Mouse (Mus musculus): Measurements from ENCODE around the gene Elobl. TPM values are rescaled to one million over a fixed set of nuclear protein-coding genes. Genes with fewer than 3 reads are reported as not detected.
"Not testable (repeated sequence)": the region's sequence is repeated elsewhere in the genome, so short reads cannot be mapped to it uniquely, and the experiment has no call there.

Gene Elobl
- not detected for total RNA-seq (2021)
- long read RNA-seq, experiment 1 = 0 reads
- long read RNA-seq, experiment 2 = 0 reads

- DNase-seq (ENCODE audit: low spot score in 2 of 2) = no peak
Observed at GRCm38 (mm10) chr11:88966881-88967361, at the start of gene Elobl. Gene Elobl, minus strand, starts transcription at chr11:88966931.

- DNase-seq (ENCODE audit: low spot score in 2 of 2) = no peak
Observed at GRCm38 (mm10) chr11:89012241-89012640, 45.5 kb upstream of the Elobl start.

- DNase-seq (ENCODE audit: low spot score in 2 of 2) = no peak
Observed at GRCm38 (mm10) chr11:89009496-89009895, 42.8 kb upstream of the Elobl start.

- DNase-seq (ENCODE audit: low spot score in 2 of 2) = no peak
Observed at GRCm38 (mm10) chr11:89009066-89009465, 42.3 kb upstream of the Elobl start.

- no peak for DNase-seq (ENCODE audit: low spot score in 2 of 2)
Observed at GRCm38 (mm10) chr11:89007582-89007981, 40.9 kb upstream of the Elobl start.

- no peak for DNase-seq (ENCODE audit: low spot score in 2 of 2)
Observed at GRCm38 (mm10) chr11:89006404-89006803, 39.7 kb upstream of the Elobl start.

- no peak for DNase-seq (ENCODE audit: low spot score in 2 of 2)
Observed at GRCm38 (mm10) chr11:89005473-89005872, 38.7 kb upstream of the Elobl start.

- peak in 1 of 2 experiments; percentile 43 for DNase-seq (ENCODE audit: low spot score in 2 of 2)
Observed at GRCm38 (mm10) chr11:89003726-89004125, 37.0 kb upstream of the Elobl start.

- no peak for DNase-seq (ENCODE audit: low spot score in 2 of 2)
Observed at GRCm38 (mm10) chr11:89003078-89003477, 36.3 kb upstream of the Elobl start.

- DNase-seq (ENCODE audit: low spot score in 2 of 2) = no peak
Observed at GRCm38 (mm10) chr11:89002621-89003020, 35.9 kb upstream of the Elobl start.

- no peak for DNase-seq (ENCODE audit: low spot score in 2 of 2)
Observed at GRCm38 (mm10) chr11:89002068-89002467, 35.3 kb upstream of the Elobl start.

- DNase-seq (ENCODE audit: low spot score in 2 of 2) = no peak
Observed at GRCm38 (mm10) chr11:89001569-89001968, 34.8 kb upstream of the Elobl start.

GRCm38 (mm10) chr11:89000527-89000819 is 33.7 kb upstream of the Elobl start:
- no peak for DNase-seq (ENCODE audit: low spot score in 2 of 2)

- DNase-seq (ENCODE audit: low spot score in 2 of 2) = no peak
Observed at GRCm38 (mm10) chr11:88999723-89000526, 33.2 kb upstream of the Elobl start.

- DNase-seq (ENCODE audit: low spot score in 2 of 2) = peak; percentile 78 to 83
Observed at GRCm38 (mm10) chr11:88998974-88999722, 32.4 kb upstream of the Elobl start, which contains the start of gene Trim25. Gene Trim25, plus strand, starts transcription at chr11:88999376.

- DNase-seq (ENCODE audit: low spot score in 2 of 2) = no peak
Observed at GRCm38 (mm10) chr11:88998406-88998805, 31.7 kb upstream of the Elobl start.

GRCm38 (mm10) chr11:88997343-88997742 is 30.6 kb upstream of the Elobl start:
- DNase-seq (ENCODE audit: low spot score in 2 of 2) = not testable (repeated sequence)

GRCm38 (mm10) chr11:88996427-88996826 is 29.7 kb upstream of the Elobl start:
- no peak for DNase-seq (ENCODE audit: low spot score in 2 of 2)

- no peak for DNase-seq (ENCODE audit: low spot score in 2 of 2)
Observed at GRCm38 (mm10) chr11:88995616-88996015, 28.9 kb upstream of the Elobl start.

- DNase-seq (ENCODE audit: low spot score in 2 of 2) = no peak
Observed at GRCm38 (mm10) chr11:88994492-88994891, 27.8 kb upstream of the Elobl start.

GRCm38 (mm10) chr11:88993625-88994024 is 26.9 kb upstream of the Elobl start:
- DNase-seq (ENCODE audit: low spot score in 2 of 2) = peak in 1 of 2 experiments; percentile 58

- DNase-seq (ENCODE audit: low spot score in 2 of 2) = no peak
Observed at GRCm38 (mm10) chr11:88993186-88993585, 26.5 kb upstream of the Elobl start.
